In genomic region chr9:15489293-15489692, GRCm38 (mm10) we compare ENCODE assay signal across 23 mouse cellular contexts.
"Had no signal": no experiment of that assay in that cellular context is flagged by ENCODE, and none has a peak within 500 bp of the region (broad histone marks: within the 10 kb centered on the region; RNA-seq: fewer than 3 reads in every experiment).

No protein-coding gene starts in this region.

- DNase-seq: kidney, adult 2 months; kidney, postnatal 10 days; kidney, postnatal 4 days; liver; lung, adult 18-20 months; midbrain, embryonic 14.5 days; right cerebral cortex, adult 18-20 months; right cerebral cortex, postnatal 14 days; right cerebral cortex, postnatal 4 days; thymus, adult 2 months; thymus, postnatal 14 days; thymus, postnatal 4 days had no signal

- H3K4me2 ChIP-seq: limb, embryonic 13.5 days; liver, embryonic 12.5 days; liver, embryonic 15.5 days; neural tube, embryonic 12.5 days; neural tube, embryonic 15.5 days had no signal

- H3K36me3 ChIP-seq: limb, embryonic 10.5 days; limb, embryonic 13.5 days; liver, embryonic 12.5 days; liver, embryonic 15.5 days; midbrain, embryonic 10.5 days; neural tube, embryonic 12.5 days; neural tube, embryonic 15.5 days had no signal

- H3K9ac ChIP-seq: limb, embryonic 13.5 days; liver, embryonic 12.5 days; liver, embryonic 15.5 days; neural tube, embryonic 12.5 days; neural tube, embryonic 15.5 days had no signal

- H3K27ac ChIP-seq: limb, embryonic 10.5 days; limb, embryonic 13.5 days; liver, embryonic 12.5 days; liver, embryonic 15.5 days; midbrain, embryonic 10.5 days; neural tube, embryonic 12.5 days; neural tube, embryonic 15.5 days; stomach, postnatal 0 days had no signal

- H3K9me3 ChIP-seq: limb, embryonic 10.5 days; limb, embryonic 13.5 days; liver, embryonic 12.5 days; liver, embryonic 15.5 days; megakaryocyte, embryonic 14.5 days; midbrain, embryonic 10.5 days; neural tube, embryonic 12.5 days; neural tube, embryonic 15.5 days had no signal

- H3K4me3 ChIP-seq: limb, embryonic 10.5 days; limb, embryonic 13.5 days; liver, embryonic 12.5 days; liver, embryonic 15.5 days; megakaryocyte, embryonic 14.5 days; midbrain, embryonic 10.5 days; neural tube, embryonic 12.5 days; neural tube, embryonic 15.5 days had no signal

- ATAC-seq: inflammation-experienced regulatory T-cells, adult 6 months; intestine, embryonic 16.5 days; liver, embryonic 12.5 days had no signal

- H3K27me3 ChIP-seq: neural tube, embryonic 15.5 days had no signal
